Mouse (Mus musculus) hindbrain, embryonic 12.5 days (tissue): ENCODE measurements around the gene Zfp985. TPM values are rescaled to one million over a fixed set of nuclear protein-coding genes. Genes with fewer than 3 reads are reported as not detected.
A peak's percentile ranks its signal among the peaks of the same experiment; 100 is the strongest.
"Not testable (repeated sequence)": the region's sequence is repeated elsewhere in the genome, so short reads cannot be mapped to it uniquely, and the experiment has no call there.

Experiments
- ATAC-seq: fragments of 200-750 bp; cut with Nextera tagmentation; 2 replicates; pipeline ENCODE4 v1.8.0; 2017; ENCODE audit warnings: moderate TSS enrichment; ENCODE audit not compliant: low FRiP score
- H3K27ac ChIP-seq: fragments of 300-500 bp; sonication (generic); 2 replicates; pipeline ENCODE4 v1.5.1; 2016; ENCODE audit warnings: mild to moderate bottlenecking
- H3K27me3 ChIP-seq: fragments of 300-500 bp; sonication (generic); 2 replicates; pipeline ENCODE4 v1.6.1; 2016; ENCODE audit warnings: mild to moderate bottlenecking
- H3K36me3 ChIP-seq: fragments of 300-500 bp; sonication (generic); 2 replicates; pipeline ENCODE4 v1.6.1; 2016; ENCODE audit warnings: mild to moderate bottlenecking
- H3K4me1 ChIP-seq: fragments of 300-500 bp; sonication (generic); 2 replicates; pipeline ENCODE4 v1.6.1; 2016
- H3K4me2 ChIP-seq: fragments of 300-500 bp; sonication (generic); replicated peaks from 2 replicates; pipeline ENCODE4 v1.6.1; 2016; ENCODE audit warnings: mild to moderate bottlenecking
- H3K4me3 ChIP-seq: fragments of 300-500 bp; sonication (generic); 2 replicates; pipeline ENCODE4 v1.5.1; 2016; ENCODE audit warnings: mild to moderate bottlenecking
- H3K9ac ChIP-seq: fragments of 300-500 bp; sonication (generic); 2 replicates; pipeline ENCODE4 v1.6.1; 2016; ENCODE audit warnings: mild to moderate bottlenecking, moderate library complexity
- H3K9me3 ChIP-seq: fragments of 300-500 bp; sonication (generic); replicated peaks from 2 replicates; pipeline ENCODE4 v1.6.1; 2016; ENCODE audit warnings: mild to moderate bottlenecking
- WGBS: fragments of 180-500 bp; shearing (Covaris S2); methylation state at CpG from one replicate; pipeline ENCODE4 v1.1.7; 2016; 5-methylcytosine and 5-hydroxymethylcytosine counted together
- polyA plus RNA-seq: library from polyadenylated mRNA; unstranded; fragments of >200 nt; fragmentation: Nextera tagmentation; extraction: Ambion mirVana; gene quantifications from 2 replicates; pipeline ENCODE4 v1.2.1, GENCODE M21; 2016

Zfp985 gene
- polyA plus RNA-seq, 1 experiment from 2014 or later = 0.10 TPM

DNA sequence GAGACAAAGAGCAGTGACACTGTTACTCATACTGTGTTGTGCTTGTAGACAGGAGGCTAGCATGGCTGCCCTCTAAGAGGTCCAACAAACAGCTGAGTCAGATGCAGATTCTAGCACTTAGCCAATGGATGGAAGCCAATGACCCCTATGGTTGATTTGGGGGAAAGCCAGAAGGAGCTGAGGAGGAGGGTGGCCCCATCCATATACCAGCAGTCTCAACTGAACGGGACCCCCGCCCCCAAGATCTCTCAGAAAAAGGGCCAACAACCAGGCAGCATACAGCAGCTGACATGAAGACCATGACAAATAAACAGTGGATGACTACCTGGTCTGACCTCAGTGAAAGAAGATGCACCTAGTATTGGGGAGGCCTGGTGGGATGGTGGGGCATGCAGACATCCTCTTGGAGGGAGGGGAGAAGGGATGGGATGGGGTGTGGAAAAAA lies 80.8 kb downstream of the Zfp985 start:
- H3K36me3 ChIP-seq, H3K4me2 ChIP-seq, H3K4me1 ChIP-seq, H3K27ac ChIP-seq, H3K9me3 ChIP-seq, H3K9ac ChIP-seq, H3K4me3 ChIP-seq, H3K27me3 ChIP-seq: not testable (repeated sequence)
- peak; percentile 72 for ATAC-seq
- no CpG with 5 or more reads among the region's 2 CpGs for WGBS

Other genes with a start within 250 kb of the Zfp985 start
- gene Zfp988, start 247.6 kb upstream of the Zfp985 start, polyA plus RNA-seq = 0.08 TPM in 1 of 2 replicates, not detected in the other
- 0.21 TPM in 1 of 2 replicates, not detected in the other for gene Zfp978, start 192.0 kb upstream of the Zfp985 start, polyA plus RNA-seq
- 8.5 and 9.8 TPM in 2 replicates for gene Zfp982, start 60.9 kb upstream of the Zfp985 start, polyA plus RNA-seq
- 0.32 and 0.64 TPM in 2 replicates for gene Gm16503, start 13.1 kb upstream of the Zfp985 start, polyA plus RNA-seq
- gene Zfp979, start 89.2 kb downstream of the Zfp985 start, polyA plus RNA-seq = 2.4 and 2.8 TPM in 2 replicates
- gene Zfp534, start 149.3 kb downstream of the Zfp985 start, polyA plus RNA-seq = not detected in 2 replicates